In genomic region chr2:155673546-155673945, GRCm38 (mm10) we compare ENCODE assay signal across 9 mouse cellular contexts. TPM values are rescaled to one million over a fixed set of nuclear protein-coding genes. Genes with fewer than 3 reads are reported as not detected.
DNase-seq lines count a peak whose midpoint lies in the region; ATAC-seq and TF ChIP-seq lines count a peak whose summit lies in the region.
"Had no signal": no experiment of that assay in that cellular context is flagged by ENCODE, and none has a peak within 500 bp of the region (broad histone marks: within the 10 kb centered on the region; RNA-seq: fewer than 3 reads in every experiment).

No protein-coding gene starts in this region.

- TF ChIP-seq CTCF in stomach, postnatal 0 days (IDR thresholded peaks at IDR 0.05; ENCODE audit: low read depth): peak; percentile 78

- no peaks in the 10 kb centered on the region for H3K27me3 ChIP-seq in intestine, embryonic 15.5 days (replicated peaks)
- H3K27me3 ChIP-seq in stomach, postnatal 0 days (ENCODE audit: control insufficient read depth, insufficient read depth, low read length): no peaks in the 10 kb centered on the region
- H3K27me3 ChIP-seq: limb, embryonic 13.5 days had no signal

- H3K9me3 ChIP-seq in intestine, embryonic 15.5 days: no peaks in the 10 kb centered on the region
- no peaks in the 10 kb centered on the region for H3K9me3 ChIP-seq in stomach, postnatal 0 days (ENCODE audit: control insufficient read depth, low read length)
- H3K9me3 ChIP-seq: limb, embryonic 13.5 days had no signal

- no peak overlapping the region for H3K4me3 ChIP-seq in intestine, embryonic 15.5 days (replicated peaks)
- H3K4me3 ChIP-seq in stomach, postnatal 0 days (ENCODE audit: low read depth, low read length): no peak overlapping the region
- H3K4me3 ChIP-seq: limb, embryonic 13.5 days had no signal

- peak; percentile 84 for DNase-seq in heart, adult 11 months
- no peak for DNase-seq in heart, postnatal 25 days (ENCODE audit: low spot score)
- DNase-seq in 3134 (ENCODE audit: extremely low read depth, insufficient read length, low spot score) (peak; percentile 39), ZHBTc4 (ENCODE audit: low read depth, low spot score) (peak; percentile 77)
- DNase-seq in embryo, embryonic 10 days (ENCODE audit: low spot score): peak; percentile 68
- DNase-seq in lung, postnatal 4 days: peak; percentile 57 to 75
- peak; percentile 73 for DNase-seq in stomach, postnatal 0 days (ENCODE audit: low spot score)

- WGBS in intestine, embryonic 15.5 days: 31% methylated on average over 2 of the region's 2 CpGs
- 27% methylated on average over 2 of the region's 2 CpGs for WGBS in stomach, postnatal 0 days

- H3K4me2 ChIP-seq in intestine, embryonic 15.5 days (replicated peaks): no peak overlapping the region
- H3K4me2 ChIP-seq in stomach, postnatal 0 days (replicated peaks; ENCODE audit: low read depth): no peak overlapping the region
- H3K4me2 ChIP-seq: limb, embryonic 13.5 days had no signal

- H3K36me3 ChIP-seq in intestine, embryonic 15.5 days: peaks cover 7% of the 10 kb centered on the region
- peaks cover 17% of the 10 kb centered on the region; the same call in 1 of the 2 replicates for H3K36me3 ChIP-seq in stomach, postnatal 0 days (ENCODE audit: control insufficient read depth, insufficient read depth, low read length)

- no peak overlapping the region for H3K27ac ChIP-seq in intestine, embryonic 15.5 days
- H3K27ac ChIP-seq in stomach, postnatal 0 days (replicated peaks): no peak overlapping the region
- H3K27ac ChIP-seq: limb, embryonic 13.5 days had no signal

- ATAC-seq in intestine, embryonic 15.5 days: peak; percentile 31; the same call in 1 of the 2 replicates
- no peak for ATAC-seq in stomach, postnatal 0 days (ENCODE audit: low FRiP score, low TSS enrichment)

- no peak overlapping the region for H3K9ac ChIP-seq in intestine, embryonic 15.5 days
- no peak overlapping the region for H3K9ac ChIP-seq in stomach, postnatal 0 days (ENCODE audit: low read length)
- H3K9ac ChIP-seq: limb, embryonic 13.5 days had no signal

- TF ChIP-seq EP300 in stomach, postnatal 0 days (optimal IDR thresholded peaks at IDR 0.05): no peak

- H3K4me1 ChIP-seq in intestine, embryonic 15.5 days (replicated peaks): no peaks in the 10 kb centered on the region
- no peaks in the 10 kb centered on the region for H3K4me1 ChIP-seq in stomach, postnatal 0 days (replicated peaks; ENCODE audit: control insufficient read depth, insufficient read depth)

- intact Hi-C loops in heart, postnatal 25 days (cut with DNase I): no loop called here

RNA-seq across cellular contexts. Expression of gene Trpc4ap, which starts 18.6 kb away (rescaled TPM):
- 10 to 100 TPM; 82.1 to 82.5 TPM for total RNA-seq in heart, postnatal 25 days (2021)
- 113 TPM in 2 replicates for polyA plus RNA-seq in intestine, embryonic 15.5 days (2015; fragmentation: Nextera tagmentation; extraction: Ambion mirVana)
- polyA plus RNA-seq in stomach, postnatal 0 days (2015; fragmentation: Nextera tagmentation; extraction: Ambion mirVana): 66.5 and 68.4 TPM in 2 replicates

RNA-seq across cellular contexts. Expression of gene Edem2, which starts 55.7 kb away (rescaled TPM):
- 1 to 10 TPM; 7.0 to 7.1 TPM for total RNA-seq in heart, postnatal 25 days (2021)
- 60.5 and 92.0 TPM in 2 replicates for polyA plus RNA-seq in intestine, embryonic 15.5 days (2015; fragmentation: Nextera tagmentation; extraction: Ambion mirVana)
- 64.9 and 65.7 TPM in 2 replicates for polyA plus RNA-seq in stomach, postnatal 0 days (2015; fragmentation: Nextera tagmentation; extraction: Ambion mirVana)
